Mouse (Mus musculus) cerebellum, postnatal 14 days (tissue): ENCODE measurements around the gene Gtpbp2.

Source experiments
- DNase-seq, 2 experiments: peaks; one replicate each; pipeline ENCODE4 v3.0.0; 2021; ENCODE audit warnings: mixed read lengths in 2 of 2

The Gtpbp2 gene

GRCm38 (mm10) chr17:46160686-46161085 is at the start of gene Gtpbp2:
Gene Gtpbp2 (plus strand): TSS chr17:46161032.
- peak; percentile 96 to 98 for DNase-seq

- DNase-seq = no peak
These were observed 45.3 kb upstream of the Gtpbp2 start for GRCm38 (mm10) chr17:46115489-46115888.

GRCm38 (mm10) chr17:46116138-46116537 is 44.7 kb upstream of the Gtpbp2 start:
- DNase-seq = no peak

GRCm38 (mm10) chr17:46116881-46117280 is 44.0 kb upstream of the Gtpbp2 start:
- no peak for DNase-seq

- DNase-seq = no peak
These were observed 43.0 kb upstream of the Gtpbp2 start for GRCm38 (mm10) chr17:46117623-46118422.

- DNase-seq = no peak
These were observed 42.4 kb upstream of the Gtpbp2 start for GRCm38 (mm10) chr17:46118423-46118850.

GRCm38 (mm10) chr17:46119641-46120040 is 41.2 kb upstream of the Gtpbp2 start:
- DNase-seq = no peak

GRCm38 (mm10) chr17:46122791-46123190 is 38.0 kb upstream of the Gtpbp2 start:
- DNase-seq = no peak

GRCm38 (mm10) chr17:46123285-46123684 is 37.5 kb upstream of the Gtpbp2 start:
- DNase-seq = no peak

GRCm38 (mm10) chr17:46123953-46124700 is 36.7 kb upstream of the Gtpbp2 start:
- DNase-seq = no peak

- no peak for DNase-seq
These were observed 34.2 kb upstream of the Gtpbp2 start for GRCm38 (mm10) chr17:46126608-46127007.

GRCm38 (mm10) chr17:46127814-46128493 is 32.9 kb upstream of the Gtpbp2 start:
- no peak for DNase-seq

- no peak for DNase-seq
These were observed 30.9 kb upstream of the Gtpbp2 start for GRCm38 (mm10) chr17:46129741-46130498.

GRCm38 (mm10) chr17:46132058-46132718 is 28.6 kb upstream of the Gtpbp2 start:
- peak; percentile 88 to 91 for DNase-seq

- DNase-seq = no peak
These were observed 28.0 kb upstream of the Gtpbp2 start for GRCm38 (mm10) chr17:46132862-46133261.

- no peak for DNase-seq
These were observed 22.1 kb upstream of the Gtpbp2 start for GRCm38 (mm10) chr17:46138563-46139236.

GRCm38 (mm10) chr17:46139872-46140271 is 21.0 kb upstream of the Gtpbp2 start:
- DNase-seq = no peak

GRCm38 (mm10) chr17:46143578-46144423 is 17.0 kb upstream of the Gtpbp2 start, which contains the start of gene Rsph9:
Gene Rsph9 (minus strand): TSS chr17:46144216.
- peak in 1 of 2 experiments; percentile 53 for DNase-seq

- peak; percentile 87 to 88 for DNase-seq
These were observed 7.7 kb upstream of the Gtpbp2 start, which contains the start of gene Mad2l1bp for GRCm38 (mm10) chr17:46152847-46153782. Gene Mad2l1bp (minus strand): TSS chr17:46153553.
